In the genomic region with DNA sequence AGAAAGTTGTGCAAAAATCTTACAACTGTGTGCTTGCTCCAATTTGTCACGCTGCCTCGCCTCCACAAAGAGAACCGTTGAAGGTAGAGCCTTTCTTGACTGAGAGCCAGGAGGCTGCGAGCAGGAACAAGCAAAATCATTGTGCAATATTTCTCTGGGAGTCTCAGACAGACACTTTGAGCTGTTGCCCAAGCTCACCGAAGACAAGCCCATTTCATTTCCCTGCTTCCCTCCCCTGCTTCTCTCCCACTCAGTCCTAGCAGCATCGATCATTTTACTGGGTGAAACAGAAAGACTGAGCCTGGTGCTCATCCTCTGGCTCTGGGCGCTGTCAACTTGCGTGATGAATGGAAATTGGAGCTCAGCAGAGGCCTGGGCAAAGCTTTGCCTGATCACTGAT, we compare ENCODE assay signal across 8 mouse cellular contexts. TPM values are rescaled to one million over a fixed set of nuclear protein-coding genes. Genes with fewer than 3 reads are reported as not detected.
DNase-seq lines count a peak whose midpoint lies in the region; ATAC-seq and TF ChIP-seq lines count a peak whose summit lies in the region.
"Had no signal": no experiment of that assay in that cellular context is flagged by ENCODE, and none has a peak within 500 bp of the region (broad histone marks: within the 10 kb centered on the region; RNA-seq: fewer than 3 reads in every experiment).

No protein-coding gene starts in this region.

- no peak overlapping the region for H3K9ac ChIP-seq in liver, adult 2 months (ENCODE audit: low read depth, low read length)
- no peak overlapping the region for H3K9ac ChIP-seq in liver, embryonic 11.5 days (ENCODE audit: low read depth, low read length)
- peak overlapping the region; percentile 15; the same call in 1 of the 2 replicates for H3K9ac ChIP-seq in embryonic facial prominence, embryonic 11.5 days (replicated peaks; ENCODE audit: low read length)
- 0 out of 2 replicates have a peak overlapping the region, but pooled peaks have one; percentile 12 for H3K9ac ChIP-seq in neural tube, embryonic 13.5 days
- H3K9ac ChIP-seq: liver, embryonic 13.5 days had no signal

- H3K9me3 ChIP-seq in liver, embryonic 11.5 days (ENCODE audit: control insufficient read depth, low read length) = no peaks in the 10 kb centered on the region
- H3K9me3 ChIP-seq in embryonic facial prominence, embryonic 11.5 days (replicated peaks; ENCODE audit: control insufficient read depth, low read length) = no peaks in the 10 kb centered on the region
- H3K9me3 ChIP-seq in neural tube, embryonic 13.5 days = no peaks in the 10 kb centered on the region
- H3K9me3 ChIP-seq: liver, embryonic 13.5 days had no signal

- no peaks in the 10 kb centered on the region for H3K36me3 ChIP-seq in liver, adult 2 months (ENCODE audit: control insufficient read depth, insufficient read depth, low read length)
- no peaks in the 10 kb centered on the region for H3K36me3 ChIP-seq in liver, embryonic 11.5 days (ENCODE audit: control insufficient read depth, insufficient read depth, low read length)
- H3K36me3 ChIP-seq in embryonic facial prominence, embryonic 11.5 days (replicated peaks; ENCODE audit: control insufficient read depth, insufficient read depth, low read depth, low read length) = no peaks in the 10 kb centered on the region
- H3K36me3 ChIP-seq in neural tube, embryonic 13.5 days = no peaks in the 10 kb centered on the region
- H3K36me3 ChIP-seq: liver, embryonic 13.5 days had no signal

- H3K4me1 ChIP-seq in liver, adult 2 months (ENCODE audit: control insufficient read depth, insufficient read depth, low read length) = peaks cover 2% of the 10 kb centered on the region
- H3K4me1 ChIP-seq in liver, embryonic 11.5 days (replicated peaks; ENCODE audit: control insufficient read depth, insufficient read depth, low read length) = no peaks in the 10 kb centered on the region
- H3K4me1 ChIP-seq in embryonic facial prominence, embryonic 11.5 days (ENCODE audit: control insufficient read depth, insufficient read depth, low read length) = no peaks in the 10 kb centered on the region
- peaks cover 37% of the 10 kb centered on the region for H3K4me1 ChIP-seq in neural tube, embryonic 13.5 days (replicated peaks)
- H3K4me1 ChIP-seq: liver, embryonic 13.5 days had no signal

- no peak for TF ChIP-seq CTCF in liver, adult 2 months (IDR thresholded peaks at IDR 0.05; ENCODE audit: low read depth, low read length)

- H3K4me2 ChIP-seq in liver, embryonic 11.5 days = no peak overlapping the region
- H3K4me2 ChIP-seq in embryonic facial prominence, embryonic 11.5 days (ENCODE audit: low read depth, low read length) = no peak overlapping the region
- H3K4me2 ChIP-seq in neural tube, embryonic 13.5 days = peak overlapping the region; percentile 31; the same call in 1 of the 2 replicates
- H3K4me2 ChIP-seq: liver, embryonic 13.5 days had no signal

- peaks cover 3% of the 10 kb centered on the region; the same call in 1 of the 2 replicates for H3K27me3 ChIP-seq in liver, adult 2 months (ENCODE audit: control insufficient read depth, insufficient read depth, low read length)
- no peaks in the 10 kb centered on the region for H3K27me3 ChIP-seq in liver, embryonic 11.5 days (replicated peaks; ENCODE audit: control insufficient read depth, insufficient read depth, low read length)
- no peaks in the 10 kb centered on the region for H3K27me3 ChIP-seq in embryonic facial prominence, embryonic 11.5 days (ENCODE audit: control insufficient read depth, insufficient read depth, low read length)
- H3K27me3 ChIP-seq in neural tube, embryonic 13.5 days = no peaks in the 10 kb centered on the region
- H3K27me3 ChIP-seq: liver, embryonic 13.5 days had no signal

- no peak for TF ChIP-seq POLR2A in liver, adult 2 months (IDR thresholded peaks at IDR 0.05; ENCODE audit: extremely low read depth, insufficient read depth, low read length)

- no peaks in the 10 kb centered on the region for H3K79me2 ChIP-seq in liver, adult 2 months (ENCODE audit: control insufficient read depth, insufficient read depth, low read length)

- H3K27ac ChIP-seq in liver, adult 2 months (replicated peaks; ENCODE audit: insufficient read depth, low read depth, low read length) = no peak overlapping the region
- no peak overlapping the region for H3K27ac ChIP-seq in liver, embryonic 11.5 days (ENCODE audit: low read depth, low read length)
- H3K27ac ChIP-seq in embryonic facial prominence, embryonic 11.5 days (replicated peaks; ENCODE audit: low read depth, low read length) = no peak overlapping the region
- peak overlapping the region; percentile 86 for H3K27ac ChIP-seq in neural tube, embryonic 13.5 days (replicated peaks)
- H3K27ac ChIP-seq: liver, embryonic 13.5 days had no signal

- peak; percentile 82 for DNase-seq in liver, adult 2 months (ENCODE audit: extremely low read depth, low read depth, low spot score)
- DNase-seq in liver, embryonic 11.5 days (ENCODE audit: low spot score) = no peak
- DNase-seq in embryonic facial prominence, embryonic 11.5 days (ENCODE audit: low spot score) = peak; percentile 4
- DNase-seq in gastrocnemius, postnatal 36 days = peak; percentile 20 to 39
- peak; percentile 67 to 76 for DNase-seq in left cerebral cortex, postnatal 14 days (ENCODE audit: low spot score in 2 of 2)
- DNase-seq in thymus, postnatal 0 days (ENCODE audit: low spot score) = no peak
- DNase-seq: liver, embryonic 13.5 days had no signal

- no peak overlapping the region for H3K4me3 ChIP-seq in liver, adult 2 months (ENCODE audit: insufficient read depth, low read depth, low read length)
- H3K4me3 ChIP-seq in liver, embryonic 11.5 days (ENCODE audit: low read depth, low read length) = no peak overlapping the region
- H3K4me3 ChIP-seq in embryonic facial prominence, embryonic 11.5 days (ENCODE audit: low read depth, low read length) = no peak overlapping the region
- no peak overlapping the region for H3K4me3 ChIP-seq in neural tube, embryonic 13.5 days
- H3K4me3 ChIP-seq: liver, embryonic 13.5 days had no signal

- no peak for ATAC-seq in liver, embryonic 11.5 days (replicated peaks; ENCODE audit: low FRiP score)
- no peak for ATAC-seq in embryonic facial prominence, embryonic 11.5 days (replicated peaks; ENCODE audit: insufficient number of reproducible peaks, low FRiP score, low TSS enrichment, low read depth)
- peak; percentile 60; the same call in 1 of the 2 replicates for ATAC-seq in neural tube, embryonic 13.5 days (ENCODE audit: low read depth)

- 24% methylated on average over 8 of the region's 8 CpGs for WGBS in liver, adult 2 months
- WGBS in liver, embryonic 11.5 days = 55% methylated on average over 8 of the region's 8 CpGs
- WGBS in embryonic facial prominence, embryonic 11.5 days = 45% methylated on average over 8 of the region's 8 CpGs
- 21% methylated on average over 8 of the region's 8 CpGs for WGBS in neural tube, embryonic 13.5 days

- intact Hi-C loops in gastrocnemius, postnatal 36 days (cut with DNase I) = no loop called here
- intact Hi-C loops in left cerebral cortex, postnatal 14 days (cut with DNase I) = no loop called here

RNA-seq across cellular contexts. Expression of gene Glce, which starts 14.8 kb away (rescaled TPM):
- 18.3 and 24.3 TPM in 2 replicates for total RNA-seq in liver, adult 2 months (2014; rRNA removed)
- 3.0 and 4.6 TPM in 2 replicates for polyA plus RNA-seq in liver, adult 2 months (2012; rRNA removed)
- polyA plus RNA-seq in liver, embryonic 11.5 days (2014; fragmentation: Nextera tagmentation; extraction: Ambion mirVana) = 13.5 and 13.6 TPM in 2 replicates
- polyA plus RNA-seq in embryonic facial prominence, embryonic 11.5 days (2014; fragmentation: Nextera tagmentation; extraction: Ambion mirVana) = 31.7 and 33.3 TPM in 2 replicates
- total RNA-seq in gastrocnemius, postnatal 36 days (2021) = 1 to 10 TPM; 5.0 to 7.2 TPM
- 10 to 100 TPM; 27.2 to 28.7 TPM for total RNA-seq in left cerebral cortex, postnatal 14 days (2021)
- 17.3 and 20.7 TPM in 2 replicates for polyA plus RNA-seq in neural tube, embryonic 13.5 days (2015; fragmentation: Nextera tagmentation; extraction: Ambion mirVana)
- 7.2 and 8.3 TPM in 2 replicates for polyA plus RNA-seq in thymus, postnatal 0 days (2015; fragmentation: Nextera tagmentation; extraction: Ambion mirVana)

Comparison
In these comparisons a context has a peak if more than half of its experiments do, and no peak if none do; other contexts are left out.
1. DNase-seq: peak in liver, adult 2 months (single experiment), embryonic facial prominence, embryonic 11.5 days (single experiment), gastrocnemius, postnatal 36 days (2 of 2) and left cerebral cortex, postnatal 14 days (2 of 2); none in liver, embryonic 11.5 days (single experiment) and thymus, postnatal 0 days (single experiment).
2. H3K9ac ChIP-seq: peak in embryonic facial prominence, embryonic 11.5 days (single experiment) and neural tube, embryonic 13.5 days (single experiment); none in liver, adult 2 months (single experiment) and liver, embryonic 11.5 days (single experiment).